Mouse (Mus musculus): ENCODE measurements around the gene Pold4. TPM values are rescaled to one million over a fixed set of nuclear protein-coding genes. Genes with fewer than 3 reads are reported as not detected.
A peak's percentile ranks its signal among the peaks of the same experiment; 100 is the strongest.

The Pold4 gene
- polyA plus RNA-seq, 1 experiment from 2014 or later = 12.6 TPM

DNA sequence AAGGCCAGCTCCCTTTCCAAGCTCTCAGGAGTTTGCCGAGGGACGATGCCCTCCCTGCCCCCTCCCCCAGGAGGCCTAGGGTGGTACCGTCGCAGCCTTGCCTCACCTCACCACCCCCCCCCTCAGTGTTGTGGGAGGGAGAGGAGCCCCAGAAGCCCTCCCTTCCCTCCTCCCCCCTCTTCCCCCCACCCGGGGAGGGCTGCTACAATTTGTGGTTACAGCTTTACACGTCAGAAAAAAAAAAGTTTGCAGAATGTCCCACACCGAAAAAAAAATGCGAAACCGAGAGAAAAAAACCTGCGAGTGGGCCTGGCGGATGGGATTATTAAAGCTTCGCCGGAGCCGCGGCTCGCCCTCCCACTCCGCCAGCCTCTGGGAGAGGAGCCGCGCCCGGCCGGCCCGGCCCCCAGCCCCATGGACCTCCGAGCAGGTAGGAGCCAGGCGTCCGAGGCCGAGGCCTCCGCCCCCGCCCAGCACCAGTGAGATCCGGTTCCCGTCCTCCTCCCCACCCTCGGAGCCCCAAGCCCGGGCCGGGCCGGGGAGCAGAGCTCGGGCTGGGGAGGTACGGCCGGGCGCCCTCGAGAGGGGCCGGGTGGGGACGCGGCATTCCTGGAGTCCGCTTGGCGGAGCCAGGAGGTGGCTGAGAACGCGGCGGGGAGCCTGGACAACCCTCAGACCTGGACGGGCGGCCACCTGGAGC, 17.5 kb upstream of the Pold4 start, which contains the start of the genes Clcf1 and AC109138.7:
Gene Clcf1, plus strand, starts transcription at position 168 of the 700 bp plus-strand sequence.
Gene AC109138.7, plus strand, starts transcription at position 287 of the 700 bp plus-strand sequence.
- Histone ChIP-seq H3K4me2 (ENCODE audit: low read depth, severe bottlenecking) (peak within 1 kb of the TSS; percentile 86), H3K4me1 (ENCODE audit: control insufficient read depth, insufficient read depth, low read length) (peaks cover 57% of the 10 kb centered on the region), H3K9ac (ENCODE audit: low read length) (peak within 1 kb of the TSS; percentile 94), H3K27ac (replicated peaks; ENCODE audit: low read depth, low read length) (peak within 1 kb of the TSS; percentile 92), H3K27me3 (ENCODE audit: control insufficient read depth, insufficient read depth, low read length) (no peaks in the 10 kb centered on the region), H3K36me3 (ENCODE audit: control insufficient read depth, insufficient read depth, low read length) (no peaks in the 10 kb centered on the region), H3K4me3 (ENCODE audit: low read depth, low read length) (peak within 1 kb of the TSS; percentile 84), H3K9me3 (ENCODE audit: control insufficient read depth, low read length) (no peaks in the 10 kb centered on the region)
- ATAC-seq (ENCODE audit: insufficient number of reproducible peaks, low FRiP score, low TSS enrichment, low read depth) = peak; percentile 31; the same call in 1 of the 2 replicates
- DNase-seq (ENCODE audit: low spot score) = peak; percentile 78
- 0% methylated on average over 49 of the region's 49 CpGs for WGBS

- ATAC-seq (ENCODE audit: insufficient number of reproducible peaks, low FRiP score, low TSS enrichment, low read depth) = 0 out of 2 replicates have a peak, but pooled peaks have one; percentile 8
- no peaks in the 10 kb centered on the region for H3K27me3 ChIP-seq (ENCODE audit: control insufficient read depth, insufficient read depth, low read length)
Measured at GRCm38 (mm10) chr19:4214771-4215450, 16.8 kb upstream of the Pold4 start.

GRCm38 (mm10) chr19:4215451-4215840, 16.3 kb upstream of the Pold4 start:
- H3K36me3 ChIP-seq (ENCODE audit: control insufficient read depth, insufficient read depth, low read length) = no peaks in the 10 kb centered on the region
- peak overlapping the region; percentile 94 for H3K9ac ChIP-seq (ENCODE audit: low read length)
- H3K4me3 ChIP-seq (ENCODE audit: low read depth, low read length) = peak overlapping the region; percentile 84
- H3K27me3 ChIP-seq (ENCODE audit: control insufficient read depth, insufficient read depth, low read length) = no peaks in the 10 kb centered on the region
- 2% methylated on average over 17 of the region's 21 CpGs for WGBS
- no peaks in the 10 kb centered on the region for H3K9me3 ChIP-seq (ENCODE audit: control insufficient read depth, low read length)
- no peak for DNase-seq (ENCODE audit: low spot score)
- no peak for ATAC-seq (ENCODE audit: insufficient number of reproducible peaks, low FRiP score, low TSS enrichment, low read depth)
- peak overlapping the region; percentile 92; the same call in 1 of the 2 replicates for H3K27ac ChIP-seq (replicated peaks; ENCODE audit: low read depth, low read length)
- peaks cover 57% of the 10 kb centered on the region for H3K4me1 ChIP-seq (ENCODE audit: control insufficient read depth, insufficient read depth, low read length)
- H3K4me2 ChIP-seq (ENCODE audit: low read depth, severe bottlenecking) = peak overlapping the region; percentile 86

More at GRCm38 (mm10) chr19:4214771-4215450, 16.8 kb upstream of the Pold4 start:
- H3K27ac ChIP-seq (replicated peaks; ENCODE audit: low read depth, low read length) = peak overlapping the region; percentile 92
- H3K9ac ChIP-seq (ENCODE audit: low read length) = peak overlapping the region; percentile 94
- peak overlapping the region; percentile 84 for H3K4me3 ChIP-seq (ENCODE audit: low read depth, low read length)
- WGBS = under 1% methylated on average over 59 of the region's 81 CpGs
- no peaks in the 10 kb centered on the region for H3K9me3 ChIP-seq (ENCODE audit: control insufficient read depth, low read length)
- no peaks in the 10 kb centered on the region for H3K36me3 ChIP-seq (ENCODE audit: control insufficient read depth, insufficient read depth, low read length)
- peak overlapping the region; percentile 86 for H3K4me2 ChIP-seq (ENCODE audit: low read depth, severe bottlenecking)
- DNase-seq (ENCODE audit: low spot score) = peak; percentile 66
- H3K4me1 ChIP-seq (ENCODE audit: control insufficient read depth, insufficient read depth, low read length) = peaks cover 57% of the 10 kb centered on the region

DNA sequence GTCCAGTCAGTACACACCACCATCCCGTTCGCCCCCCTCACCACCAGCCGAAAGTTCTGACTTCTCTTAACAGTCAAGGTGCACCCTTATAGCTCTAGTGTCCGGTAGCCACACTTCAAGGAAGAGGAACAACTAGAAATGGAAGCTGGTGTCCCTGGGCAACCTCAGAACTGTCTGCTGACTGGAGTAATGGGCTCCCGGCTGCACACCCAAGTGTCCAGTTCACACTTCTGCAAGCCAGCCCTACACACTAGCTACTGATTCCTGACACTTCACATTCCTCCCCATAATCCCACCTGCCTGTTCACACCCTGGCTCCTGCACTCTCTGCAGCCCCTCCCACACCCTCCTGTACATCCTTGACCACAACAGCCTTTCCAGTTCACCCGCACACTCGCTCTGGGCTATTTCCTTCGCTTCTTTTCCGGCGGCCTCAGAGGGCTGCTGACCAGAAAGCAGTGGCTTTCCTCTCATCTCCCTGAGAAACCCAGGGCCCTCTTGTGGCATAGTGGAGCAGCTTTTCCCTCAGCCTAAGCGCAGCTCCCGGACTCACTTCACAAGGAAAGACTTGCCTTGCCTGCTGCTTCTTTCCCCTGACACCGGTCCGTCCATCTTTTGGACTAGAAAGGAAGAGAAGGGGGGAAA, 15.5 kb upstream of the Pold4 start:
- Histone ChIP-seq H3K27me3 (ENCODE audit: control insufficient read depth, insufficient read depth, low read length) (no peaks in the 10 kb centered on the region), H3K4me3 (ENCODE audit: low read depth, low read length) (peak overlapping the region; percentile 84), H3K4me1 (ENCODE audit: control insufficient read depth, insufficient read depth, low read length) (peaks cover 57% of the 10 kb centered on the region), H3K36me3 (ENCODE audit: control insufficient read depth, insufficient read depth, low read length) (no peaks in the 10 kb centered on the region), H3K27ac (replicated peaks; ENCODE audit: low read depth, low read length) (peak overlapping the region; percentile 76), H3K9ac (ENCODE audit: low read length) (peak overlapping the region; percentile 32), H3K9me3 (ENCODE audit: control insufficient read depth, low read length) (no peaks in the 10 kb centered on the region), H3K4me2 (ENCODE audit: low read depth, severe bottlenecking) (peak overlapping the region; percentile 86)
- DNase-seq (ENCODE audit: low spot score) = peak; percentile 62
- WGBS = 12% methylated on average over 14 of the region's 14 CpGs
- no peak for ATAC-seq (ENCODE audit: insufficient number of reproducible peaks, low FRiP score, low TSS enrichment, low read depth)

GRCm38 (mm10) chr19:4217140-4217539, 14.6 kb upstream of the Pold4 start:
- 0% methylated on average over 4 of the region's 5 CpGs for WGBS
- ATAC-seq (ENCODE audit: insufficient number of reproducible peaks, low FRiP score, low TSS enrichment, low read depth) = peak; percentile 58
- Histone ChIP-seq H3K36me3 (ENCODE audit: control insufficient read depth, insufficient read depth, low read length) (peaks cover under 1% of the 10 kb centered on the region; the same call in 1 of the 2 replicates), H3K9ac (ENCODE audit: low read length) (no peak overlapping the region; the same call in 1 of the 2 replicates), H3K4me2 (ENCODE audit: low read depth, severe bottlenecking) (peak overlapping the region; percentile 86), H3K27me3 (ENCODE audit: control insufficient read depth, insufficient read depth, low read length) (no peaks in the 10 kb centered on the region), H3K4me1 (ENCODE audit: control insufficient read depth, insufficient read depth, low read length) (peaks cover 47% of the 10 kb centered on the region), H3K9me3 (ENCODE audit: control insufficient read depth, low read length) (no peaks in the 10 kb centered on the region), H3K27ac (replicated peaks; ENCODE audit: low read depth, low read length) (peak overlapping the region; percentile 76), H3K4me3 (ENCODE audit: low read depth, low read length) (no peak overlapping the region)
- DNase-seq (ENCODE audit: low spot score) = peak; percentile 57

GRCm38 (mm10) chr19:4217855-4218254, 13.8 kb upstream of the Pold4 start:
- peaks cover 8% of the 10 kb centered on the region for H3K36me3 ChIP-seq (ENCODE audit: control insufficient read depth, insufficient read depth, low read length)
- H3K27me3 ChIP-seq (ENCODE audit: control insufficient read depth, insufficient read depth, low read length) = no peaks in the 10 kb centered on the region
- peak overlapping the region; percentile 86; the same call in 1 of the 2 replicates for H3K4me2 ChIP-seq (ENCODE audit: low read depth, severe bottlenecking)
- H3K4me1 ChIP-seq (ENCODE audit: control insufficient read depth, insufficient read depth, low read length) = peaks cover 42% of the 10 kb centered on the region
- ATAC-seq (ENCODE audit: insufficient number of reproducible peaks, low FRiP score, low TSS enrichment, low read depth) (no peak), DNase-seq (ENCODE audit: low spot score) (no peak)
- H3K27ac ChIP-seq (replicated peaks; ENCODE audit: low read depth, low read length) = no peak overlapping the region
- no peaks in the 10 kb centered on the region for H3K9me3 ChIP-seq (ENCODE audit: control insufficient read depth, low read length)
- no peak overlapping the region for H3K4me3 ChIP-seq (ENCODE audit: low read depth, low read length)
- no peak overlapping the region; the same call in 1 of the 2 replicates for H3K9ac ChIP-seq (ENCODE audit: low read length)
- WGBS = 46% methylated on average over 3 of the region's 3 CpGs

DNA sequence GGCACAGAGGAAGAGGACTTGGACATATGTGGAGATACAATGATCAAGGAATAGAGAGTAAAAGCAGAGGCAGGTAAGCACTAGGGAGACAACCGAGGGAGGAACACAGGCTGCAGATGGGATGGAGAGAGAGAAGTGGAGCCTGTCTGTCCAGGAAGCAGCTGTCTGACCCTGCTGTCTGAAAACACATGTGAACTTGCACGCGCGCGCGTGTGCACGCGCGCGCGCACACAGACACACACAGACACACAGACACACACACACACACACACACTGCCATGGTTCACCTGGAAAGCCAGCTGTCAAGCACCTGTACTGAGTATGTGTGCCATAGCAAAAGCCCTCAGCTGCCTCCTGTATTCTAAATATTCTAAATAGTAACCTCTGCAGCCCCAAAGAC, 13.4 kb upstream of the Pold4 start:
- Histone ChIP-seq H3K27me3 (ENCODE audit: control insufficient read depth, insufficient read depth, low read length) (no peaks in the 10 kb centered on the region), H3K4me1 (ENCODE audit: control insufficient read depth, insufficient read depth, low read length) (peaks cover 37% of the 10 kb centered on the region), H3K9ac (ENCODE audit: low read length) (no peak overlapping the region; the same call in 1 of the 2 replicates), H3K4me3 (ENCODE audit: low read depth, low read length) (no peak overlapping the region), H3K27ac (replicated peaks; ENCODE audit: low read depth, low read length) (no peak overlapping the region), H3K9me3 (ENCODE audit: control insufficient read depth, low read length) (no peaks in the 10 kb centered on the region), H3K4me2 (ENCODE audit: low read depth, severe bottlenecking) (no peak overlapping the region), H3K36me3 (ENCODE audit: control insufficient read depth, insufficient read depth, low read length) (peaks cover 8% of the 10 kb centered on the region)
- ATAC-seq (ENCODE audit: insufficient number of reproducible peaks, low FRiP score, low TSS enrichment, low read depth) (no peak), DNase-seq (ENCODE audit: low spot score) (no peak)
- WGBS = 78% methylated on average over 11 of the region's 11 CpGs

GRCm38 (mm10) chr19:4218784-4219183, 12.9 kb upstream of the Pold4 start:
- no peaks in the 10 kb centered on the region for H3K27me3 ChIP-seq (ENCODE audit: control insufficient read depth, insufficient read depth, low read length)
- WGBS = 84% methylated on average over 1 of the region's 1 CpGs
- H3K9ac ChIP-seq (ENCODE audit: low read length) = no peak overlapping the region
- ATAC-seq (ENCODE audit: insufficient number of reproducible peaks, low FRiP score, low TSS enrichment, low read depth) (no peak), DNase-seq (ENCODE audit: low spot score) (no peak)
- H3K36me3 ChIP-seq (ENCODE audit: control insufficient read depth, insufficient read depth, low read length) = peaks cover 8% of the 10 kb centered on the region
- no peak overlapping the region for H3K4me3 ChIP-seq (ENCODE audit: low read depth, low read length)
- H3K27ac ChIP-seq (replicated peaks; ENCODE audit: low read depth, low read length) = no peak overlapping the region
- peaks cover 33% of the 10 kb centered on the region for H3K4me1 ChIP-seq (ENCODE audit: control insufficient read depth, insufficient read depth, low read length)
- no peaks in the 10 kb centered on the region for H3K9me3 ChIP-seq (ENCODE audit: control insufficient read depth, low read length)
- H3K4me2 ChIP-seq (ENCODE audit: low read depth, severe bottlenecking) = no peak overlapping the region

Measured in limb, embryonic 11.5 days (tissue).